Mouse (Mus musculus) layer of hippocampus, adult 9-11 months (tissue): ENCODE results near the gene Cct6b.
A peak's percentile ranks its signal among the peaks of the same experiment; 100 is the strongest.
"Not testable (repeated sequence)": the region's sequence is repeated elsewhere in the genome, so short reads cannot be mapped to it uniquely, and the experiment has no call there.

Source experiments
- DNase-seq: peaks from one replicate; pipeline ENCODE4 v3.0.0; 2022

Cct6b gene

GRCm38 (mm10) chr11:82699865-82700410, 64.2 kb downstream of the Cct6b start:
- no peak for DNase-seq

GRCm38 (mm10) chr11:82695930-82696329, 68.2 kb downstream of the Cct6b start:
- DNase-seq, result no peak

DNA sequence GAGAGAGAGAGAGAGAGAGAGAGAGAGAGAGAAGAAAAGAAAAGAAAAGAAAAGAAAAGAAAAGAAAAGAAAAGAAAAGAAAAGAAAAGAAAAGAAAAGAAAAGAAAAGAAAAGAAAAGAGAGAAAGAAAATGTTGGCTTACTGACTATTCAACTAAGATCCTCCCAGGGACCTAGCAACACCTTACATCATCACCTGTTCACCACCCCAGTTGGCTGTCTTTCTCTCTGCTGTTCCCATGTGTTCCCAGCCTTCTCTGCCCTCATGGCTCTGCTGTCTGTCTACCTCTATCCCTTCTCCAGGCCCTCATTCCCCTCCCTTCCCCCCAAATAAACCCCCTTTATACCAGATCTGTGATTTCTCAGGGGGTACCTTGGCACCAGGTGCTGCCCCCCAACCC, 69.2 kb downstream of the Cct6b start:
- DNase-seq, result not testable (repeated sequence)

DNA sequence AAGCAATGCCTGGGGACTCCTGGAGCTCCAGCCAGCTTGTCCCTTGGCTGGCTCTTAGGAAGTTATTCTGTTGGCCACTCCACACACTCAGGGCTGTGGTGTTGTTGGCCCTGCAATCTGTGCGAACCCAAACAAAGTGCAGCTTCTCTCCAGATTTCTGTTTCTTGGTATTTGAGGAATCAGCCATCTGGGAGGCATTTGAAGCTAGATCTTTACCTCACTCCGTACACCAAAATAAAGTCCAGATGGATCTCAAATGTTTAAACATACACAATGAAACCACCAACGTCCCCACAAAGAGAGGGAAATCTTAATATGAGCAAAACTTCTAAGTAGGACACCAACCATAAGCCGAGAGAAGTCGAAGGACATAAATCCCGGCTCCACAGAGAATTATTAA, 71.5 kb downstream of the Cct6b start:
- no peak for DNase-seq

DNA sequence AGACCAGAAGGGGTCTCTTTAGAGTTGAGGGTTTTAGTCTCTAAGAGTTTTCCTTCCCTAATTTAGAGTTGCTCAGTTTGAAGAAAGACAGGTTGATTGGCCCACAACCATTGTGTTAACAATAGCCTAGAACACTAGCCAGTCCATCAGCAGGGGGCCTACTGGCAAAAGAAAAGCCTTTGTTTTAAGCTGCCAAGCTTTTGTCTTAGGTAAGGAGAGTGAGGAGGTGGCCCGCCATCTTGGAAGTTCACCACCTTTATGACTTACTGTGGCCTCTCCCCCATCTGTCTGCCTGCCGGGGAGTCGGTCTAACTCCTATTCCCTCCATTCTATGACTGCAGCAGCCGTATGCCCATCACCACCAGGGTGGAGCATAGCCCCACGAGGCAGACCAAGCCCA, 73.6 kb downstream of the Cct6b start:
- no peak for DNase-seq

DNA sequence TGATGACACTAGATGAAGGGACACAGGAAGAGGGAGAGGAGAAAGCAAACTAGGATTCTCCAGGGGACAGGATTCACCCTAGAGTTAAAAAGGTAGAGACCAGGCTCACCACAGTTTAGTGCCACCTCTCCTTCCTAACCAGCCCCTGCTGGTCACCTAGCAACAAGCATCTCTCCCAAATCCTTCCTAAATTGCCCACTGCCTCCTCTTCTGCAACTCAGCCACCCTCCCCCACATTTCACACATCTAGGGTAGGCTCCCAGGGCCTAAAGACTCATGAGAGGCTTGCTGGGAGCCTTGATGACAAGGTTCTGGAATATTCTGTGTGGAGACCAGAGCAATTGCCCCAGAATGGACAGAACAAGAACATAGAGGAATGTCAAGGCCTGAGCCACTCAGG, 76.5 kb downstream of the Cct6b start:
- DNase-seq, result no peak

- DNase-seq, result peak; percentile 77
These were observed 79.4 kb downstream of the Cct6b start for GRCm38 (mm10) chr11:82684676-82685075.

GRCm38 (mm10) chr11:82683765-82684505, 80.2 kb downstream of the Cct6b start:
- no peak for DNase-seq

DNA sequence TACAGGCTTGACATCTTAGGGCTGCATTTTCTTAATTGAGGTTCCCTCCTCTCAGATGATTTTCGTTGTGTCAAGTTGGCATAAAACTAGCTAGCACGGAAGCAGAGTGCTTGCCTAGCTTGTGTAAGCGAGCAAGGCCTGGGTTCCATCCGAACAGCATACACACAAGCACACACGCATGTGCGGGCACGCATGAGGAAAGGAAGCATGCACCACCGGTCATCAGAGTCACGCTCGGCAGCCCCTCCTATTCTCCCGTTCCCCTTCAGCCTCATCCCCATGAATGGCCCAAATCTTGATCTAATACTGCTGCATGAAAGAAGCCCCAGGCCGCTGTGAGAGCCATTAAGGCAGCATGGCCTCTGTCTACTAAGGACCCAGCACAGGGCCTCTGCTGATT, 85.6 kb downstream of the Cct6b start:
- DNase-seq, result no peak
